10 mouse cellular contexts compared by ENCODE assay signal in the genomic region with DNA sequence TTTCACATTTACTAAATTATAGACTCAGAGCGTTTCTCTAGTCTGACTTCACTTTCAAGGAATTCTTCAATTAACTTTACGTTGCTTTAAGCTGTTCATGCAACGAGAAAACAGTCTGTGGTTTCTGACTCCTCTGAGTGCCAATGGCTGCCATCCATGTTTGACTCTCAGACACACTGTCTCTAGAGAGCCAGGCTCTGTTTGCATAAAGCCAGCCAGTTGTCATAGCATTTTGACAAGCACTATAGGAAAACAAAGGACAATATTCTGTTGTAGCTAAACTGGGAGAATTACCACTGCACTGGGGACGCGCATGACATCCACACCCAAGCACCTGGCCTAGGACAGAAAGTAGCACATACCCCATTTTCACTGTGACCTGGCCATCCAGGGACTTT.
A peak's percentile ranks its signal among the peaks of the same experiment; 100 is the strongest.
DNase-seq lines count a peak whose midpoint lies in the region; ATAC-seq and TF ChIP-seq lines count a peak whose summit lies in the region.
"Had no signal": no experiment of that assay in that cellular context is flagged by ENCODE, and none has a peak within 500 bp of the region (broad histone marks: within the 10 kb centered on the region; RNA-seq: fewer than 3 reads in every experiment).

No protein-coding gene starts in this region.

- WGBS in heart, embryonic 13.5 days = 72% methylated on average over 5 of the region's 5 CpGs
- WGBS in heart, embryonic 11.5 days (ENCODE audit: insufficient replicate concordance) = 76% methylated on average over 5 of the region's 5 CpGs
- WGBS in neural tube, embryonic 13.5 days = 70% methylated on average over 5 of the region's 5 CpGs
- WGBS in limb, embryonic 10.5 days = 60% methylated on average over 5 of the region's 5 CpGs
- WGBS in stomach, postnatal 0 days = 50% methylated on average over 5 of the region's 5 CpGs

- no peak overlapping the region for H3K9ac ChIP-seq in heart, embryonic 13.5 days
- no peak overlapping the region for H3K9ac ChIP-seq in heart, embryonic 11.5 days (ENCODE audit: low read depth, low read length)
- H3K9ac ChIP-seq in neural tube, embryonic 13.5 days = no peak overlapping the region
- no peak overlapping the region for H3K9ac ChIP-seq in stomach, postnatal 0 days (ENCODE audit: low read length)

- H3K9me3 ChIP-seq in heart, embryonic 13.5 days = no peaks in the 10 kb centered on the region
- H3K9me3 ChIP-seq in heart, embryonic 11.5 days (replicated peaks; ENCODE audit: control insufficient read depth, low read length) = no peaks in the 10 kb centered on the region
- H3K9me3 ChIP-seq in neural tube, embryonic 13.5 days = no peaks in the 10 kb centered on the region
- H3K9me3 ChIP-seq in limb, embryonic 10.5 days (replicated peaks) = no peaks in the 10 kb centered on the region
- H3K9me3 ChIP-seq in stomach, postnatal 0 days (ENCODE audit: control insufficient read depth, low read length) = no peaks in the 10 kb centered on the region

- H3K4me3 ChIP-seq in heart, embryonic 13.5 days = no peak overlapping the region
- no peak overlapping the region for H3K4me3 ChIP-seq in heart, embryonic 11.5 days (ENCODE audit: low read depth, low read length)
- no peak overlapping the region for H3K4me3 ChIP-seq in neural tube, embryonic 13.5 days
- no peak overlapping the region for H3K4me3 ChIP-seq in limb, embryonic 10.5 days
- H3K4me3 ChIP-seq in stomach, postnatal 0 days (ENCODE audit: low read depth, low read length) = no peak overlapping the region

- H3K27ac ChIP-seq in heart, embryonic 13.5 days (replicated peaks) = peak overlapping the region; percentile 53
- no peak overlapping the region for H3K27ac ChIP-seq in heart, embryonic 11.5 days (ENCODE audit: low read depth, low read length)
- H3K27ac ChIP-seq in neural tube, embryonic 13.5 days (replicated peaks) = peak overlapping the region; percentile 43
- 0 out of 2 replicates have a peak overlapping the region, but pooled peaks have one; percentile 46 for H3K27ac ChIP-seq in limb, embryonic 10.5 days
- H3K27ac ChIP-seq in stomach, postnatal 0 days (replicated peaks) = peak overlapping the region; percentile 63; the same call in 1 of the 2 replicates

- peaks cover 17% of the 10 kb centered on the region for H3K4me1 ChIP-seq in heart, embryonic 13.5 days
- no peaks in the 10 kb centered on the region for H3K4me1 ChIP-seq in heart, embryonic 11.5 days (ENCODE audit: control insufficient read depth, insufficient read depth, low read length)
- peaks cover 12% of the 10 kb centered on the region; the same call in 1 of the 2 replicates for H3K4me1 ChIP-seq in neural tube, embryonic 13.5 days (replicated peaks)
- H3K4me1 ChIP-seq in limb, embryonic 10.5 days = peaks cover 54% of the 10 kb centered on the region
- H3K4me1 ChIP-seq in stomach, postnatal 0 days (replicated peaks; ENCODE audit: control insufficient read depth, insufficient read depth) = no peaks in the 10 kb centered on the region; the same call in 1 of the 2 replicates

- no peaks in the 10 kb centered on the region for H3K27me3 ChIP-seq in heart, embryonic 13.5 days (replicated peaks)
- H3K27me3 ChIP-seq in heart, embryonic 11.5 days (ENCODE audit: control insufficient read depth, insufficient read depth, low read length) = no peaks in the 10 kb centered on the region
- no peaks in the 10 kb centered on the region for H3K27me3 ChIP-seq in neural tube, embryonic 13.5 days
- H3K27me3 ChIP-seq in limb, embryonic 10.5 days (ENCODE audit: low read depth, poor library complexity, severe bottlenecking) = no peaks in the 10 kb centered on the region
- H3K27me3 ChIP-seq in stomach, postnatal 0 days (ENCODE audit: control insufficient read depth, insufficient read depth, low read length) = no peaks in the 10 kb centered on the region

- DNase-seq in neural tube, embryonic 10.5 days (ENCODE audit: extremely low spot score, low spot score) = no peak
- no peak for DNase-seq in limb, embryonic 10.5 days (ENCODE audit: low spot score)
- DNase-seq in stomach, postnatal 0 days (ENCODE audit: low spot score) = no peak
- DNase-seq in adrenal gland, adult 18-20 months (ENCODE audit: low spot score in 2 of 2) = no peak
- no peak for DNase-seq in cerebellum, adult 11-12 months
- DNase-seq: kidney, adult 11 months; thymus, postnatal 14 days had no signal

- no peaks in the 10 kb centered on the region for H3K36me3 ChIP-seq in heart, embryonic 13.5 days
- H3K36me3 ChIP-seq in heart, embryonic 11.5 days (ENCODE audit: control insufficient read depth, insufficient read depth, low read length) = no peaks in the 10 kb centered on the region
- H3K36me3 ChIP-seq in neural tube, embryonic 13.5 days = no peaks in the 10 kb centered on the region
- H3K36me3 ChIP-seq in limb, embryonic 10.5 days = no peaks in the 10 kb centered on the region
- no peaks in the 10 kb centered on the region for H3K36me3 ChIP-seq in stomach, postnatal 0 days (ENCODE audit: control insufficient read depth, insufficient read depth, low read length)

- no peak overlapping the region for H3K4me2 ChIP-seq in heart, embryonic 13.5 days
- H3K4me2 ChIP-seq in heart, embryonic 11.5 days = no peak overlapping the region
- no peak overlapping the region for H3K4me2 ChIP-seq in neural tube, embryonic 13.5 days
- H3K4me2 ChIP-seq in stomach, postnatal 0 days (replicated peaks; ENCODE audit: low read depth) = no peak overlapping the region

- TF ChIP-seq CTCF in stomach, postnatal 0 days (IDR thresholded peaks at IDR 0.05; ENCODE audit: low read depth) = no peak

- no peak for ATAC-seq in heart, embryonic 13.5 days (ENCODE audit: extremely low read depth, insufficient number of reproducible peaks, low FRiP score, low TSS enrichment)
- no peak for ATAC-seq in heart, embryonic 11.5 days (replicated peaks; ENCODE audit: insufficient number of reproducible peaks, low FRiP score, low TSS enrichment)
- no peak for ATAC-seq in neural tube, embryonic 13.5 days (ENCODE audit: low read depth)
- ATAC-seq in stomach, postnatal 0 days (ENCODE audit: low FRiP score, low TSS enrichment) = no peak

- no peak for TF ChIP-seq EP300 in stomach, postnatal 0 days (optimal IDR thresholded peaks at IDR 0.05)
